ENCODE assay signal across 8 mouse cellular contexts in genomic region chr9:108570207-108570896, GRCm38 (mm10). TPM values are rescaled to one million over a fixed set of nuclear protein-coding genes. Genes with fewer than 3 reads are reported as not detected.
A peak's percentile ranks its signal among the peaks of the same experiment; 100 is the strongest.
DNase-seq lines count a peak whose midpoint lies in the region; ATAC-seq and TF ChIP-seq lines count a peak whose summit lies in the region.

No protein-coding gene starts in this region.

- H3K79me2 ChIP-seq in C2C12 (ENCODE audit: control insufficient read depth, insufficient read depth), result peaks cover 11% of the 10 kb centered on the region

- H3ac ChIP-seq in C2C12 (ENCODE audit: control insufficient read depth, insufficient read length, low read depth), result peak overlapping the region; percentile 73

- peak overlapping the region; percentile 63 for H3K9ac ChIP-seq in embryonic facial prominence, embryonic 11.5 days (replicated peaks; ENCODE audit: low read length)
- peak overlapping the region; percentile 60 for H3K9ac ChIP-seq in heart, embryonic 11.5 days (ENCODE audit: low read depth, low read length)
- H3K9ac ChIP-seq in kidney, embryonic 15.5 days, result peak overlapping the region; percentile 59
- peak overlapping the region; percentile 62 for H3K9ac ChIP-seq in liver, postnatal 0 days (replicated peaks)
- peak overlapping the region; percentile 75 for H3K9ac ChIP-seq in neural tube, embryonic 13.5 days

- peak overlapping the region; percentile 49 for H3K4me3 ChIP-seq in C2C12 (ENCODE audit: insufficient read depth, poor library complexity, severe bottlenecking)
- H3K4me3 ChIP-seq in embryonic facial prominence, embryonic 11.5 days (ENCODE audit: low read depth, low read length), result peak overlapping the region; percentile 40
- H3K4me3 ChIP-seq in heart, embryonic 11.5 days (ENCODE audit: low read depth, low read length), result peak overlapping the region; percentile 64
- peak overlapping the region; percentile 74 for H3K4me3 ChIP-seq in kidney, embryonic 15.5 days (replicated peaks)
- H3K4me3 ChIP-seq in liver, postnatal 0 days (ENCODE audit: low read depth, low read length), result peak overlapping the region; percentile 68
- peak overlapping the region; percentile 67 for H3K4me3 ChIP-seq in neural tube, embryonic 13.5 days

- H3K9me3 ChIP-seq in embryonic facial prominence, embryonic 11.5 days (replicated peaks; ENCODE audit: control insufficient read depth, low read length), result no peaks in the 10 kb centered on the region
- no peaks in the 10 kb centered on the region for H3K9me3 ChIP-seq in heart, embryonic 11.5 days (replicated peaks; ENCODE audit: control insufficient read depth, low read length)
- no peaks in the 10 kb centered on the region for H3K9me3 ChIP-seq in kidney, embryonic 15.5 days (replicated peaks)
- H3K9me3 ChIP-seq in liver, postnatal 0 days (ENCODE audit: low read length), result no peaks in the 10 kb centered on the region
- H3K9me3 ChIP-seq in neural tube, embryonic 13.5 days, result no peaks in the 10 kb centered on the region

- peak overlapping the region; percentile 41 for H3K27ac ChIP-seq in embryonic facial prominence, embryonic 11.5 days (replicated peaks; ENCODE audit: low read depth, low read length)
- peak overlapping the region; percentile 47 for H3K27ac ChIP-seq in heart, embryonic 11.5 days (ENCODE audit: low read depth, low read length)
- H3K27ac ChIP-seq in kidney, embryonic 15.5 days, result peak overlapping the region; percentile 79
- peak overlapping the region; percentile 53 for H3K27ac ChIP-seq in liver, postnatal 0 days (ENCODE audit: low read depth)
- peak overlapping the region; percentile 77 for H3K27ac ChIP-seq in neural tube, embryonic 13.5 days (replicated peaks)

- peak; percentile 87 for DNase-seq in adrenal gland, adult 2 months
- peak; percentile 86 for DNase-seq in embryonic facial prominence, embryonic 11.5 days (ENCODE audit: low spot score)
- peak; percentile 87 for DNase-seq in liver, postnatal 0 days
- peak; percentile 73 for DNase-seq in testis, postnatal 14 days (ENCODE audit: low spot score)

- TF ChIP-seq CTCF in C2C12 (IDR thresholded peaks at IDR 0.05; ENCODE audit: control insufficient read depth, insufficient read depth, insufficient read length), result peak; percentile 50
- TF ChIP-seq CTCF in liver, postnatal 0 days (IDR thresholded peaks at IDR 0.05; ENCODE audit: low read depth), result peak; percentile 87

- TF ChIP-seq EP300 in liver, postnatal 0 days (IDR thresholded peaks at IDR 0.05; ENCODE audit: low read depth), result no peak

- H3K36me3 ChIP-seq in C2C12 (ENCODE audit: control insufficient read depth, insufficient read depth), result peaks cover 17% of the 10 kb centered on the region
- peaks cover 21% of the 10 kb centered on the region for H3K36me3 ChIP-seq in embryonic facial prominence, embryonic 11.5 days (replicated peaks; ENCODE audit: control insufficient read depth, insufficient read depth, low read depth, low read length)
- peaks cover 22% of the 10 kb centered on the region for H3K36me3 ChIP-seq in heart, embryonic 11.5 days (ENCODE audit: control insufficient read depth, insufficient read depth, low read length)
- H3K36me3 ChIP-seq in kidney, embryonic 15.5 days, result peaks cover 55% of the 10 kb centered on the region
- peaks cover 24% of the 10 kb centered on the region for H3K36me3 ChIP-seq in liver, postnatal 0 days (replicated peaks; ENCODE audit: insufficient read depth, low read length)
- peaks cover 55% of the 10 kb centered on the region for H3K36me3 ChIP-seq in neural tube, embryonic 13.5 days

- H3K4me1 ChIP-seq in embryonic facial prominence, embryonic 11.5 days (ENCODE audit: control insufficient read depth, insufficient read depth, low read length), result peaks cover 16% of the 10 kb centered on the region
- H3K4me1 ChIP-seq in heart, embryonic 11.5 days (ENCODE audit: control insufficient read depth, insufficient read depth, low read length), result peaks cover 28% of the 10 kb centered on the region
- peaks cover 64% of the 10 kb centered on the region for H3K4me1 ChIP-seq in kidney, embryonic 15.5 days
- peaks cover 33% of the 10 kb centered on the region for H3K4me1 ChIP-seq in liver, postnatal 0 days (ENCODE audit: insufficient read depth)
- H3K4me1 ChIP-seq in neural tube, embryonic 13.5 days (replicated peaks), result peaks cover 70% of the 10 kb centered on the region

- peaks cover 5% of the 10 kb centered on the region for H3K79me3 ChIP-seq in C2C12 (ENCODE audit: low read depth)

- H3K27me3 ChIP-seq in C2C12 (ENCODE audit: control insufficient read depth, insufficient read depth, insufficient read length), result no peaks in the 10 kb centered on the region
- no peaks in the 10 kb centered on the region for H3K27me3 ChIP-seq in embryonic facial prominence, embryonic 11.5 days (ENCODE audit: control insufficient read depth, insufficient read depth, low read length)
- H3K27me3 ChIP-seq in heart, embryonic 11.5 days (ENCODE audit: control insufficient read depth, insufficient read depth, low read length), result no peaks in the 10 kb centered on the region
- no peaks in the 10 kb centered on the region for H3K27me3 ChIP-seq in kidney, embryonic 15.5 days
- H3K27me3 ChIP-seq in liver, postnatal 0 days (ENCODE audit: insufficient read depth, low read length), result no peaks in the 10 kb centered on the region
- H3K27me3 ChIP-seq in neural tube, embryonic 13.5 days, result no peaks in the 10 kb centered on the region

- ATAC-seq in embryonic facial prominence, embryonic 11.5 days (replicated peaks; ENCODE audit: insufficient number of reproducible peaks, low FRiP score, low TSS enrichment, low read depth), result peak; percentile 4; the same call in 1 of the 2 replicates
- ATAC-seq in heart, embryonic 11.5 days (replicated peaks; ENCODE audit: insufficient number of reproducible peaks, low FRiP score, low TSS enrichment), result peak; percentile 19
- no peak; the same call in 1 of the 2 replicates for ATAC-seq in kidney, embryonic 15.5 days (replicated peaks; ENCODE audit: low FRiP score)
- peak; percentile 1; the same call in 1 of the 2 replicates for ATAC-seq in liver, postnatal 0 days
- ATAC-seq in neural tube, embryonic 13.5 days (ENCODE audit: low read depth), result no peak; the same call in 1 of the 2 replicates

- peak overlapping the region; percentile 97 for H3K4me2 ChIP-seq in embryonic facial prominence, embryonic 11.5 days (ENCODE audit: low read depth, low read length)
- peak overlapping the region; percentile 89 for H3K4me2 ChIP-seq in heart, embryonic 11.5 days
- peak overlapping the region; percentile 95 for H3K4me2 ChIP-seq in kidney, embryonic 15.5 days
- peak overlapping the region; percentile 100 for H3K4me2 ChIP-seq in liver, postnatal 0 days (ENCODE audit: low read depth, low read length)
- H3K4me2 ChIP-seq in neural tube, embryonic 13.5 days, result peak overlapping the region; percentile 98

- under 1% methylated on average over 40 of the region's 40 CpGs for WGBS in embryonic facial prominence, embryonic 11.5 days
- WGBS in heart, embryonic 11.5 days (ENCODE audit: insufficient replicate concordance), result 1% methylated on average over 40 of the region's 40 CpGs
- 1% methylated on average over 40 of the region's 40 CpGs for WGBS in kidney, embryonic 15.5 days
- under 1% methylated on average over 40 of the region's 40 CpGs for WGBS in liver, postnatal 0 days (ENCODE audit: insufficient replicate concordance)
- WGBS in neural tube, embryonic 13.5 days, result 2% methylated on average over 40 of the region's 40 CpGs

RNA-seq across cellular contexts. Expression of gene Dalrd3, which starts 0.7 kb away (rescaled TPM):
- polyA plus RNA-seq in C2C12 (2012; fragmentation: generic; extraction: Trizol), result 56.1 TPM
- total RNA-seq in adrenal gland, adult 2 months (2021), result 10 to 100 TPM; 67.2 to 70.7 TPM
- polyA plus RNA-seq in adrenal gland, adult 2 months (2012; rRNA removed), result 325 and 372 TPM in 2 replicates
- polyA plus RNA-seq in embryonic facial prominence, embryonic 11.5 days (2014; fragmentation: Nextera tagmentation; extraction: Ambion mirVana), result 167 and 185 TPM in 2 replicates
- polyA plus RNA-seq in heart, embryonic 11.5 days (2014; fragmentation: Nextera tagmentation; extraction: Ambion mirVana), result 85.8 and 88.6 TPM in 2 replicates
- polyA plus RNA-seq in kidney, embryonic 15.5 days (2015; fragmentation: Nextera tagmentation; extraction: Ambion mirVana), result 155 and 180 TPM in 2 replicates
- polyA plus RNA-seq in liver, postnatal 0 days (2015; fragmentation: Nextera tagmentation; extraction: Ambion mirVana), result 18.8 and 20.2 TPM in 2 replicates
- polyA plus RNA-seq in neural tube, embryonic 13.5 days (2015; fragmentation: Nextera tagmentation; extraction: Ambion mirVana), result 267 and 294 TPM in 2 replicates

RNA-seq across cellular contexts. Expression of gene Ndufaf3, which starts 3.1 kb away (rescaled TPM):
- 6.8 TPM for polyA plus RNA-seq in C2C12 (2012; fragmentation: generic; extraction: Trizol)
- 10 to 100 TPM; 60.7 to 68.7 TPM for total RNA-seq in adrenal gland, adult 2 months (2021)
- 76.7 and 98.4 TPM in 2 replicates for polyA plus RNA-seq in adrenal gland, adult 2 months (2012; rRNA removed)
- polyA plus RNA-seq in embryonic facial prominence, embryonic 11.5 days (2014; fragmentation: Nextera tagmentation; extraction: Ambion mirVana), result 48.4 and 49.0 TPM in 2 replicates
- 56.6 and 58.9 TPM in 2 replicates for polyA plus RNA-seq in heart, embryonic 11.5 days (2014; fragmentation: Nextera tagmentation; extraction: Ambion mirVana)
- polyA plus RNA-seq in kidney, embryonic 15.5 days (2015; fragmentation: Nextera tagmentation; extraction: Ambion mirVana), result 41.5 and 43.1 TPM in 2 replicates
- 26.5 and 26.8 TPM in 2 replicates for polyA plus RNA-seq in liver, postnatal 0 days (2015; fragmentation: Nextera tagmentation; extraction: Ambion mirVana)
- 68.0 and 80.2 TPM in 2 replicates for polyA plus RNA-seq in neural tube, embryonic 13.5 days (2015; fragmentation: Nextera tagmentation; extraction: Ambion mirVana)

RNA-seq across cellular contexts. Expression of gene Wdr6, which starts 8.2 kb away (rescaled TPM):
- polyA plus RNA-seq in C2C12 (2012; fragmentation: generic; extraction: Trizol), result 52.9 TPM
- 100 to 1,000 TPM in 1 of 2 experiments, 10 to 100 TPM in 1; 91.5 to 126 TPM for total RNA-seq in adrenal gland, adult 2 months (2021)
- 132 and 151 TPM in 2 replicates for polyA plus RNA-seq in adrenal gland, adult 2 months (2012; rRNA removed)
- polyA plus RNA-seq in embryonic facial prominence, embryonic 11.5 days (2014; fragmentation: Nextera tagmentation; extraction: Ambion mirVana), result 118 and 130 TPM in 2 replicates
- polyA plus RNA-seq in heart, embryonic 11.5 days (2014; fragmentation: Nextera tagmentation; extraction: Ambion mirVana), result 48.6 and 60.8 TPM in 2 replicates
- polyA plus RNA-seq in kidney, embryonic 15.5 days (2015; fragmentation: Nextera tagmentation; extraction: Ambion mirVana), result 123 and 139 TPM in 2 replicates
- 4.5 and 5.7 TPM in 2 replicates for polyA plus RNA-seq in liver, postnatal 0 days (2015; fragmentation: Nextera tagmentation; extraction: Ambion mirVana)
- 254 and 259 TPM in 2 replicates for polyA plus RNA-seq in neural tube, embryonic 13.5 days (2015; fragmentation: Nextera tagmentation; extraction: Ambion mirVana)

RNA-seq across cellular contexts. Expression of gene Impdh2, which starts 10.3 kb away (rescaled TPM):
- polyA plus RNA-seq in C2C12 (2012; fragmentation: generic; extraction: Trizol), result 332 TPM
- total RNA-seq in adrenal gland, adult 2 months (2021), result 100 to 1,000 TPM in 1 of 2 experiments, 10 to 100 TPM in 1; 75.6 to 123 TPM
- 93.8 and 121 TPM in 2 replicates for polyA plus RNA-seq in adrenal gland, adult 2 months (2012; rRNA removed)
- 242 and 248 TPM in 2 replicates for polyA plus RNA-seq in embryonic facial prominence, embryonic 11.5 days (2014; fragmentation: Nextera tagmentation; extraction: Ambion mirVana)
- polyA plus RNA-seq in heart, embryonic 11.5 days (2014; fragmentation: Nextera tagmentation; extraction: Ambion mirVana), result 130 TPM in 2 replicates
- polyA plus RNA-seq in kidney, embryonic 15.5 days (2015; fragmentation: Nextera tagmentation; extraction: Ambion mirVana), result 187 and 198 TPM in 2 replicates
- 45.6 and 49.5 TPM in 2 replicates for polyA plus RNA-seq in liver, postnatal 0 days (2015; fragmentation: Nextera tagmentation; extraction: Ambion mirVana)
- polyA plus RNA-seq in neural tube, embryonic 13.5 days (2015; fragmentation: Nextera tagmentation; extraction: Ambion mirVana), result 109 and 112 TPM in 2 replicates

RNA-seq across cellular contexts. Expression of gene P4htm, which starts 27.1 kb away (rescaled TPM):
- 1.3 TPM for polyA plus RNA-seq in C2C12 (2012; fragmentation: generic; extraction: Trizol)
- 1 to 10 TPM; 7.1 to 8.3 TPM for total RNA-seq in adrenal gland, adult 2 months (2021)
- polyA plus RNA-seq in adrenal gland, adult 2 months (2012; rRNA removed), result 14.7 and 17.2 TPM in 2 replicates
- polyA plus RNA-seq in embryonic facial prominence, embryonic 11.5 days (2014; fragmentation: Nextera tagmentation; extraction: Ambion mirVana), result 6.4 and 8.1 TPM in 2 replicates
- polyA plus RNA-seq in heart, embryonic 11.5 days (2014; fragmentation: Nextera tagmentation; extraction: Ambion mirVana), result 14.7 and 15.0 TPM in 2 replicates
- 9.1 and 11.7 TPM in 2 replicates for polyA plus RNA-seq in kidney, embryonic 15.5 days (2015; fragmentation: Nextera tagmentation; extraction: Ambion mirVana)
- 0.40 and 0.41 TPM in 2 replicates for polyA plus RNA-seq in liver, postnatal 0 days (2015; fragmentation: Nextera tagmentation; extraction: Ambion mirVana)
- polyA plus RNA-seq in neural tube, embryonic 13.5 days (2015; fragmentation: Nextera tagmentation; extraction: Ambion mirVana), result 29.5 and 30.7 TPM in 2 replicates

Comparison
In these comparisons a context has a peak if more than half of its experiments do, and no peak if none do; other contexts are left out.
1. ATAC-seq: peak in embryonic facial prominence, embryonic 11.5 days (single experiment), heart, embryonic 11.5 days (single experiment) and liver, postnatal 0 days (single experiment); none in kidney, embryonic 15.5 days (single experiment) and neural tube, embryonic 13.5 days (single experiment).
2. Peak in every context shown above with its lines, with median percentiles within 50 percentile points of each other: H3K4me3 ChIP-seq, DNase-seq, H3K27ac ChIP-seq, H3K4me2 ChIP-seq and H3K9ac ChIP-seq.